Mouse (Mus musculus) myocyte (in vitro differentiated cells): ENCODE measurements around the gene Slc40a1.

Source experiments
- CEBPB ChIP-seq: IDR thresholded peaks from 2 replicates; pipeline ENCODE4 v1.6.1; 2011; ENCODE audit warnings: mild to moderate bottlenecking, moderate library complexity; ENCODE audit not compliant: poor library complexity, insufficient read depth, severe bottlenecking
- E2F4 ChIP-seq: IDR thresholded peaks from one replicate; pipeline ENCODE4 v1.6.1; 2011; ENCODE audit warnings: mild to moderate bottlenecking, control low read depth, moderate library complexity; ENCODE audit not compliant: insufficient read depth
- MYOD1 ChIP-seq, 3 experiments: IDR thresholded peaks; one replicate each; pipeline ENCODE4 v1.6.1; 2011; ENCODE audit warnings: control low read depth in 2 of 3, low read depth in 2 of 3, mild to moderate bottlenecking in 2 of 3, moderate library complexity in 1 of 3; ENCODE audit not compliant: insufficient read length in 2 of 3, control insufficient read depth in 1 of 3
- MYOG ChIP-seq, 3 experiments: IDR thresholded peaks; one replicate each; pipeline ENCODE4 v1.6.1; 2011; ENCODE audit warnings: control low read depth in 2 of 3, low read depth in 2 of 3, mild to moderate bottlenecking in 2 of 3; ENCODE audit not compliant: insufficient read length in 2 of 3, control insufficient read depth in 1 of 3, insufficient read depth in 1 of 3
- POLR2A ChIP-seq: IDR thresholded peaks from one replicate; pipeline ENCODE4 v1.6.1; 2011; ENCODE audit warnings: low read depth, mild to moderate bottlenecking, control low read depth, moderate library complexity; ENCODE audit not compliant: insufficient read length
- TCF12 ChIP-seq: IDR thresholded peaks from one replicate; pipeline ENCODE4 v1.6.1; 2011; ENCODE audit warnings: mild to moderate bottlenecking, control low read depth; ENCODE audit not compliant: poor library complexity, insufficient read depth, severe bottlenecking
- TCF3 ChIP-seq: IDR thresholded peaks from one replicate; pipeline ENCODE4 v1.6.1; 2011; ENCODE audit warnings: low read depth, control low read depth; ENCODE audit not compliant: insufficient read length

- no peak for TF ChIP-seq TCF12
- TF ChIP-seq POLR2A: no peak
- TF ChIP-seq MYOG (IDR thresholded peaks at IDR 0.05; ENCODE audit: control insufficient read depth in 1 of 3, insufficient read depth in 1 of 3, insufficient read length in 2 of 3, low read depth in 2 of 3): no peak
- no peak for TF ChIP-seq CEBPB
- no peak for TF ChIP-seq TCF3
- TF ChIP-seq E2F4: no peak
- TF ChIP-seq MYOD1 (IDR thresholded peaks at IDR 0.05; ENCODE audit: control insufficient read depth in 1 of 3, insufficient read length in 2 of 3, low read depth in 2 of 3): no peak
These were observed 57.7 kb downstream of the Slc40a1 start for GRCm38 (mm10) chr1:45868479-45869137.
